Mouse (Mus musculus): Measurements from ENCODE around the gene Cabp1.

DNA sequence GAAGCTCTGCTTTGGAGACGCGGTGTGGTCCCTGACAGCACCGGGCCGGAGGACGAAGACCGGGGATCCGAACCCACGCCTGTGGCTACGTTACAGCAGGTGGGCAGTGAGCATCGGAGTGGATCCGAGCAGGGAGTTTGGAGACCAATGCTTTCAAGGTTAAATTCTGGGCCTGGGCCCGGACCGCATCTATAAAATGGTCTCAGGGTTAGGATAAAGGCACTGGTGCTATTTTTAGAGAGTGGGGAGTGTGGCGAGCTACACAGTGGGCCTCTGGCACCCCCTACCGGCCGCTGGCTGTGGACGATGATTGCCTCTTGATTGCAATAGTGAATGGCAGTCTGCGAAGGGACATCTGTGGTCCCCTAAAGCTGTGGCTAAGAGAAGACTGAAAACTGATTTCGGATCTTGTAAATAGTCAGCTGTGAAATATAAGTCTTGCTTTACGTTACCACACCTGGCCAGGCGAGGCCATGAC lies 41.6 kb upstream of the Cabp1 start, which contains the start of gene Pop5:
- peak; percentile 93 for TF ChIP-seq CTCF (IDR thresholded peaks at IDR 0.05; ENCODE audit: low read depth, low read length)
- no peak for TF ChIP-seq EP300 (IDR thresholded peaks at IDR 0.05; ENCODE audit: insufficient read depth, low read depth, low read length)
